In the genomic region with DNA sequence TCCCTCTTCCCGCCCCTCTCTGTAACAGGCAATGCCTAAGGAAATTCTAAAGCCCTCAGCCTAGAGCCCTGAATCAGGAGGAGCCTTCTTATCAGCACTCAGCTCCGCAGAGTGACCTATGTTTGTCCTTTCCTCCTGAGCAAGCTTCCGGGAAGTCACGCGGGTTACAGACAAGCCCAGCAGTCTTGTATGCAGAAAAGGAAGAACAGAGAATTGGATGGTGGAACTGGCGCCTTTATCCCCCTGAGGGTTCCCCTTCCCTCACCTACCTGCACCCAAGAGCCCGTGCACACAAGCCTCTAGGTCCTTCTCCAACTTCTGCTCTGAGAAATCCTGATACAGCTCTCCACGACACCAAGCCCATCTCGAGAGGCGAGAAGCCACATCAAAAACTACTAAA, we compare ENCODE assay signal across 10 mouse cellular contexts. TPM values are rescaled to one million over a fixed set of nuclear protein-coding genes. Genes with fewer than 3 reads are reported as not detected.
DNase-seq lines count a peak whose midpoint lies in the region; ATAC-seq and TF ChIP-seq lines count a peak whose summit lies in the region.
"Had no signal": no experiment of that assay in that cellular context is flagged by ENCODE, and none has a peak within 500 bp of the region (broad histone marks: within the 10 kb centered on the region; RNA-seq: fewer than 3 reads in every experiment).

No protein-coding gene starts in this region.

- no peak for DNase-seq in cerebellum, adult 2 months
- no peak for DNase-seq in cerebellum, postnatal 14 days
- DNase-seq in layer of hippocampus, adult 2 months (ENCODE audit: low spot score in 2 of 2), result no peak
- DNase-seq in layer of hippocampus, adult 18-20 months (ENCODE audit: low spot score in 2 of 2), result no peak
- DNase-seq in lung, postnatal 36 days, result no peak
- DNase-seq in embryo, embryonic 10 days (ENCODE audit: low spot score), result no peak
- DNase-seq: adrenal gland, adult 8-10 months; kidney, adult 9 months had no signal

- H3K27ac ChIP-seq in cerebellum, adult 2 months (ENCODE audit: insufficient read depth, low read length), result no peak overlapping the region
- H3K27ac ChIP-seq in layer of hippocampus, adult 2 months, result no peak overlapping the region
- peak overlapping the region; percentile 71 for H3K27ac ChIP-seq in heart, embryonic 13.5 days (replicated peaks)
- peak overlapping the region; percentile 62 for H3K27ac ChIP-seq in macrophage

- no peak for ATAC-seq in heart, embryonic 13.5 days (ENCODE audit: extremely low read depth, insufficient number of reproducible peaks, low FRiP score, low TSS enrichment)

- peak overlapping the region; percentile 77 for H3K4me2 ChIP-seq in heart, embryonic 13.5 days

- no peaks in the 10 kb centered on the region for H3K9me3 ChIP-seq in heart, embryonic 13.5 days

- TF ChIP-seq POLR2A in cerebellum, adult 2 months (IDR thresholded peaks at IDR 0.05; ENCODE audit: borderline replicate concordance, insufficient read depth, low read length), result no peak

- peak overlapping the region; percentile 14 for H3K4me3 ChIP-seq in cerebellum, adult 2 months (replicated peaks; ENCODE audit: insufficient read depth, low read depth, low read length)
- peak overlapping the region; percentile 43; the same call in 1 of the 2 replicates for H3K4me3 ChIP-seq in layer of hippocampus, adult 2 months
- peak overlapping the region; percentile 27 for H3K4me3 ChIP-seq in heart, embryonic 13.5 days
- H3K4me3 ChIP-seq in macrophage (ENCODE audit: inconsistent target), result no peak overlapping the region

- peaks cover 86% of the 10 kb centered on the region for H3K79me2 ChIP-seq in macrophage (ENCODE audit: inconsistent target)

- H3K36me3 ChIP-seq in heart, embryonic 13.5 days, result peaks cover 15% of the 10 kb centered on the region
- H3K36me3 ChIP-seq in macrophage (ENCODE audit: inconsistent target), result peaks cover 21% of the 10 kb centered on the region

- no peak for TF ChIP-seq CTCF in cerebellum, adult 2 months (IDR thresholded peaks at IDR 0.05; ENCODE audit: borderline replicate concordance, insufficient read depth, low read depth, low read length)
- no peak for TF ChIP-seq CTCF in layer of hippocampus, adult 2 months (conservative IDR thresholded peaks at IDR 0.05)

- peak overlapping the region; percentile 61 for H3K9ac ChIP-seq in heart, embryonic 13.5 days

- 62% methylated on average over 9 of the region's 10 CpGs for WGBS in cerebellum, adult 2 months
- WGBS in heart, embryonic 13.5 days, result 24% methylated on average over 9 of the region's 10 CpGs
- 27% methylated on average over 9 of the region's 10 CpGs for WGBS in macrophage (ENCODE audit: missing documents)

- no peaks in the 10 kb centered on the region for H3K27me3 ChIP-seq in cerebellum, adult 2 months (ENCODE audit: control insufficient read depth, insufficient read depth, low read length)
- no peaks in the 10 kb centered on the region for H3K27me3 ChIP-seq in heart, embryonic 13.5 days (replicated peaks)

- H3K4me1 ChIP-seq in cerebellum, adult 2 months (ENCODE audit: control insufficient read depth, insufficient read depth, low read length), result peaks cover 15% of the 10 kb centered on the region
- H3K4me1 ChIP-seq in heart, embryonic 13.5 days, result peaks cover 67% of the 10 kb centered on the region

RNA-seq across cellular contexts. Expression of a gene that starts 4.0 kb away (rescaled TPM):
- 501 and 528 TPM in 2 replicates for polyA plus RNA-seq in cerebellum, adult 2 months (2012; rRNA removed)
- 100 to 1,000 TPM; 324 to 355 TPM for total RNA-seq in layer of hippocampus, adult 2 months (2021)
- 100 to 1,000 TPM; 374 to 381 TPM for total RNA-seq in layer of hippocampus, adult 18-20 months (2021)
- polyA plus RNA-seq in heart, embryonic 13.5 days (2015; fragmentation: Nextera tagmentation; extraction: Ambion mirVana), result 161 and 175 TPM in 2 replicates
- 100 to 1,000 TPM in 3 of 26 experiments, 10 to 100 TPM in 22, 1 to 10 TPM in 1; 8.1 to 167 (median 40.8) TPM for total RNA-seq in macrophage (2018; cell fraction: chromatin; rRNA removed)
- total RNA-seq in macrophage (2018; cell fraction: cytosol; rRNA removed), result 100 to 1,000 TPM in 5 of 26 experiments, 10 to 100 TPM in 21; 54.4 to 123 (median 77.7) TPM
- total RNA-seq in macrophage (2018; cell fraction: nucleus; rRNA removed), result 100 to 1,000 TPM in 2 of 26 experiments, 10 to 100 TPM in 24; 16.9 to 138 (median 47.4) TPM
- 86.8 to 158 TPM (median 102 TPM) in 3 replicates for polyA plus RNA-seq in macrophage (2018)

Comparison
In these comparisons a context has a peak if more than half of its experiments do, and no peak if none do; other contexts are left out.
1. H3K27ac ChIP-seq: peak in heart, embryonic 13.5 days (single experiment) and macrophage (single experiment); none in cerebellum, adult 2 months (single experiment) and layer of hippocampus, adult 2 months (single experiment).